Mouse (Mus musculus) stomach, embryonic 14.5 days (tissue): ENCODE measurements around the gene Gm8212. TPM values are rescaled to one million over a fixed set of nuclear protein-coding genes. Genes with fewer than 3 reads are reported as not detected.
"Not testable (repeated sequence)": the region's sequence is repeated elsewhere in the genome, so short reads cannot be mapped to it uniquely, and the experiment has no call there.

ENCODE experiments used
- ATAC-seq: fragments of 200-750 bp; cut with Nextera tagmentation; 2 replicates; pipeline ENCODE4 v1.8.0; 2017; ENCODE audit warnings: low read depth, moderate TSS enrichment; ENCODE audit not compliant: insufficient number of reproducible peaks, insufficient read depth, low FRiP score
- H3K27ac ChIP-seq: fragments of 300-500 bp; sonication (generic); 2 replicates; pipeline ENCODE4 v1.5.1; 2014; ENCODE audit warnings: mild to moderate bottlenecking, low read length, moderate library complexity, mixed read lengths
- H3K27me3 ChIP-seq: fragments of 300-500 bp; sonication (generic); 2 replicates; pipeline ENCODE4 v1.6.1; 2014; ENCODE audit warnings: low read length, control low read depth, mixed read lengths; ENCODE audit not compliant: control insufficient read depth, insufficient read depth
- H3K36me3 ChIP-seq: fragments of 300-500 bp; sonication (generic); 2 replicates; pipeline ENCODE4 v1.6.1; 2014; ENCODE audit warnings: mild to moderate bottlenecking, control low read depth, low read length, moderate library complexity, mixed read lengths; ENCODE audit not compliant: control insufficient read depth, insufficient read depth
- H3K4me1 ChIP-seq: fragments of 300-500 bp; sonication (generic); 2 replicates; pipeline ENCODE4 v1.6.1; 2014; ENCODE audit warnings: low read length, control low read depth, mixed read lengths; ENCODE audit not compliant: control insufficient read depth, insufficient read depth
- H3K4me2 ChIP-seq: fragments of 300-500 bp; sonication (generic); replicated peaks from 2 replicates; pipeline ENCODE4 v1.6.1; 2014; ENCODE audit warnings: low read depth, low read length, control low read depth
- H3K4me3 ChIP-seq: fragments of 300-500 bp; sonication (generic); 2 replicates; pipeline ENCODE4 v1.5.1; 2014; ENCODE audit warnings: low read depth, low read length, control low read depth
- H3K9ac ChIP-seq: fragments of 300-500 bp; sonication (generic); replicated peaks from 2 replicates; pipeline ENCODE4 v1.6.1; 2014; ENCODE audit warnings: low read depth, mild to moderate bottlenecking, control low read depth, low read length, moderate library complexity, mixed read lengths
- H3K9me3 ChIP-seq: fragments of 300-500 bp; sonication (generic); 2 replicates; pipeline ENCODE4 v1.6.1; 2016; ENCODE audit warnings: low read depth, low read length, control low read depth; ENCODE audit not compliant: control insufficient read depth
- WGBS: fragments of 180-500 bp; shearing (Covaris S2); extraction: QIAGEN DNeasy Blood & Tissue Kit; methylation state at CpG from one replicate; pipeline ENCODE4 v1.1.7; 2014; 5-methylcytosine and 5-hydroxymethylcytosine counted together
- polyA plus RNA-seq: library from polyadenylated mRNA; unstranded; fragments of >200 nt; fragmentation: Nextera tagmentation; extraction: Ambion mirVana; gene quantifications from 2 replicates; pipeline ENCODE4 v1.2.1, GENCODE M21; 2014

The Gm8212 gene
- polyA plus RNA-seq, result not detected in 2 replicates

DNA sequence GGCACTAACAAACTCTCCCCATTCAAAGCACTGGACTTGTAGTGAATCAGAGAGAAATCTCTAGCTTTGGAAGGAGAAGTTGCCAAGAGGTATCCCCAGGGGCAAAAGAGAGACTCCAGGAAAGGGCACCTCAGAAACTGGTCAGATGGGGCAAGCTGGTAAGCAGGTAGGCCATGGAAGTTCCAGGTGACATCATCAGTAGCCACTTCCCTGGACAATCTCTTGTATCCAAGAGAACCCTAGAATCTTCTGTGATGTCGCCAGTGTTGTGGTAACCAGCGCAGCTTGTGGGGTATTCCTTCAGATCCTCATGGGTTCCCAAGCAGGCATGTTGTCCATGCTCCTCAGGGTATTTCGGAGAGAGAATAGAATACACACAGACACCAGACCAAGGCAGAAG is at the start of gene Gm8212:
TSS of gene Gm8212 (plus strand) at position 301 of the 400 bp plus-strand sequence.
- WGBS, result 93% methylated on average over 1 of the region's 3 CpGs
- not testable (repeated sequence) for H3K4me1 ChIP-seq, ATAC-seq, H3K27ac ChIP-seq, H3K27me3 ChIP-seq, H3K4me2 ChIP-seq, H3K36me3 ChIP-seq, H3K9ac ChIP-seq, H3K9me3 ChIP-seq, H3K4me3 ChIP-seq

DNA sequence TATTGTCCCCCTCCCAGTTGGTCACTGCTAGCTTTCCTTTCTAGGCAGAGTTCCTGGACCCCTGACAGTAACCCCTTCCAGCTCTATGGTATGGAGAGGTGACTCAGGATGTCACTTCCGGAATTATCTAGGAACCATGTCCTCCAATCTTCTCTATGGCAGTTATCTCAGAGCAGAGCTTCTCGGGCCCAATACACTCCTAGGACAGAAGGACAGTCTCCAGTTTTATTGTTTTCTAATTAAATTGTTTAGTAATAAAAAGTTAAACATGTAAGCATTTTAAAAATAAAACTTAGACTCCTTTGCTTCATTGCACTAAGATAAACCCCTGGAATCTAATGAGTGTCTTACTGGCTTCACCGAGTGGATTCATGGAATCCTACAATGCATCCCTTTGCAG is 15.7 kb downstream of the Gm8212 start, which contains the start of gene 4930503E14Rik:
TSS of gene 4930503E14Rik (minus strand) at position 101 of the 400 bp plus-strand sequence.
- not testable (repeated sequence) for H3K9ac ChIP-seq, H3K4me3 ChIP-seq, ATAC-seq, H3K4me2 ChIP-seq, H3K27me3 ChIP-seq, H3K9me3 ChIP-seq, H3K4me1 ChIP-seq, H3K36me3 ChIP-seq, H3K27ac ChIP-seq
- 90% methylated on average over 3 of the region's 3 CpGs for WGBS

DNA sequence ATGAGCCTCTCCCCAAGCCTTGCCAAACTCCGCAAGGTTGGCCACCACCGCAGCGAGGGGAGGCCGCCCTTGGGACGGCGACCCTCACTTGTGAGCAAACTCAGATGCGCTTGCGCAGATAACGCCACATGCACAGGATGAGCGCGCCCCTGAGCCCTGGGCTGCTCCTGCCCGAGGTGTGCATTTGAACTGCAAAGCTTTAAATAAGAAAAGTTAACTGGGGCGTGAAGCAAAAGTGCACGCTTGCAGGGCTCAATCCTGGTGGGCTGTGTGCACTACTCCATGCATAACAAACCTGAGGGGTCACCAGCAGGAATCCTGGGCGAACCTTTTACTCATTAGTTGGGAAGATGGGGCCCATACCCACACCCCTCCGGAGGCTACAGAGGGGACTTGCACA is 50.6 kb downstream of the Gm8212 start:
- H3K4me1 ChIP-seq, result no peaks in the 10 kb centered on the region
- no peak overlapping the region for H3K4me3 ChIP-seq
- no peaks in the 10 kb centered on the region for H3K27me3 ChIP-seq
- H3K27ac ChIP-seq, result no peak overlapping the region
- no peak overlapping the region for H3K4me2 ChIP-seq
- H3K36me3 ChIP-seq, result no peaks in the 10 kb centered on the region
- H3K9me3 ChIP-seq, result no peaks in the 10 kb centered on the region
- 92% methylated on average over 16 of the region's 16 CpGs for WGBS
- no peak for ATAC-seq
- no peak overlapping the region for H3K9ac ChIP-seq

Other genes starting within 250 kb of the Gm8212 start
- gene Ang5, start 240.6 kb upstream of the Gm8212 start, polyA plus RNA-seq, result not detected in 2 replicates
- gene Ang6, start 195.4 kb upstream of the Gm8212 start, polyA plus RNA-seq, result not detected in 2 replicates
- gene Ear2, start 95.0 kb upstream of the Gm8212 start, polyA plus RNA-seq, result 0.36 and 0.76 TPM in 2 replicates
- not detected in 2 replicates for gene Gm3327, start 73.8 kb upstream of the Gm8212 start, polyA plus RNA-seq
- gene 4930503E14Rik, start 15.6 kb downstream of the Gm8212 start, polyA plus RNA-seq, result not detected in 2 replicates
- gene Gm8220, start 87.9 kb downstream of the Gm8212 start, polyA plus RNA-seq, result not detected in 2 replicates
- not detected in 2 replicates for gene Gm5930, start 140.9 kb downstream of the Gm8212 start, polyA plus RNA-seq
- gene Gm8229, start 167.7 kb downstream of the Gm8212 start, polyA plus RNA-seq, result not detected in 2 replicates
- not detected in 2 replicates for gene Gm3371, start 213.0 kb downstream of the Gm8212 start, polyA plus RNA-seq
- gene Gm8232, start 236.0 kb downstream of the Gm8212 start, polyA plus RNA-seq, result not detected in 2 replicates